Mouse (Mus musculus) limb, embryonic 14.5 days (tissue): ENCODE measurements around the gene Upf1. TPM values are rescaled to one million over a fixed set of nuclear protein-coding genes. Genes with fewer than 3 reads are reported as not detected.
A peak's percentile ranks its signal among the peaks of the same experiment; 100 is the strongest.

Experiments used
- ATAC-seq: fragments of 200-750 bp; cut with Nextera tagmentation; 2 replicates; pipeline ENCODE4 v1.8.0; 2017; ENCODE audit warnings: low read depth, moderate number of reproducible peaks, moderate TSS enrichment; ENCODE audit not compliant: low FRiP score
- DNase-seq: peaks from one replicate; pipeline ENCODE4 v3.0.0-alpha.2; 2015; ENCODE audit warnings: low spot score
- H3K27ac ChIP-seq: fragments of 300-500 bp; sonication (generic); replicated peaks from 2 replicates; pipeline ENCODE4 v1.5.1; 2014; ENCODE audit warnings: low read depth, mild to moderate bottlenecking, low read length, moderate library complexity, mixed read lengths
- H3K27me3 ChIP-seq: fragments of 300-500 bp; sonication (generic); 2 replicates; pipeline ENCODE4 v1.6.1; 2014; ENCODE audit warnings: low read length, mixed read lengths; ENCODE audit not compliant: control insufficient read depth, insufficient read depth
- H3K36me3 ChIP-seq: fragments of 300-500 bp; sonication (generic); 2 replicates; pipeline ENCODE4 v1.6.1; 2014; ENCODE audit warnings: mild to moderate bottlenecking, low read length, moderate library complexity, mixed read lengths; ENCODE audit not compliant: control insufficient read depth, insufficient read depth
- H3K4me1 ChIP-seq: fragments of 300-500 bp; sonication (generic); 2 replicates; pipeline ENCODE4 v1.6.1; 2014; ENCODE audit warnings: antibody characterized with exemption, low read length, mixed read lengths; ENCODE audit not compliant: control insufficient read depth, insufficient read depth
- H3K4me2 ChIP-seq: fragments of 300-500 bp; sonication (generic); replicated peaks from 2 replicates; pipeline ENCODE4 v1.6.1; 2014; ENCODE audit warnings: low read depth, mild to moderate bottlenecking, low read length, moderate library complexity; ENCODE audit not compliant: severe bottlenecking
- H3K4me3 ChIP-seq: fragments of 300-500 bp; sonication (generic); replicated peaks from 2 replicates; pipeline ENCODE4 v1.5.1; 2014; ENCODE audit warnings: low read length
- H3K9ac ChIP-seq: fragments of 300-500 bp; sonication (generic); 2 replicates; pipeline ENCODE4 v1.6.1; 2014; ENCODE audit warnings: mild to moderate bottlenecking, low read depth, low read length, moderate library complexity; ENCODE audit not compliant: severe bottlenecking
- H3K9me3 ChIP-seq: fragments of 300-500 bp; sonication (generic); 2 replicates; pipeline ENCODE4 v1.6.1; 2016; ENCODE audit warnings: low read length; ENCODE audit not compliant: control insufficient read depth
- POLR2A ChIP-seq: fragments of 200-500 bp; IDR thresholded peaks from 2 replicates; pipeline ENCODE4 v1.8.0; 2012; ENCODE audit warnings: inconsistent platforms, mild to moderate bottlenecking, moderate library complexity, borderline replicate concordance; ENCODE audit not compliant: insufficient read depth, insufficient read length; ENCODE audit errors: extremely low read depth
- WGBS: fragments of 180-500 bp; shearing (Covaris S2); extraction: QIAGEN DNeasy Blood & Tissue Kit; methylation state at CpG from one replicate; pipeline ENCODE4 v1.1.7; 2014; 5-methylcytosine and 5-hydroxymethylcytosine counted together
- polyA plus RNA-seq, 2 experiments: library from polyadenylated mRNA; depleted of rRNA in 1 of 2; stranded (reverse) in 1 of 2; unstranded in 1 of 2; fragments of >200 nt; fragmentation: Nextera tagmentation in 1 of 2; extraction: Ambion mirVana in 1 of 2; gene quantifications; 2 replicates each; pipeline versions ENCODE4 v1.2.1 to v1.2.3; 2012 to 2014

The Upf1 gene
- polyA plus RNA-seq, 2 experiments, result 22.3 to 39.0 TPM

DNA sequence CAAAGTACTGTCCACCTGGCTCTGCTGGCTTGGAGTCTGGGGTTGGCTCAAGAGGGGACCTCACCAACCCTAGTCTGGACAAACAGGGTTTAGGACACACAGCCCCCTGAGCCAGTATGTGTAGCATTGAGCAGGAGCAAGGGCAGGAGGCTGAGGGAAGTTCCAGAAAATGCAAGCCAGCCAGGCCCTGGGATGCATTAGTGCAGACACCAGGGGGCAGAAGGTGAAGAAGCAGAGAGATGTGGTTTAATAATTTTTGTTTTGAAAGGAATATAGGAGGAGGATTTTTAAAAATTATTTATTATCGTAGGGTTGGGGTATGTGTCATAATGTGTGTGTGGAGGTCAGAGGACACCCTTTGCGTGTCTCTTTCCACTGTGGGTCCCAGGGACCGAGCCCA is 29.4 kb downstream of the Upf1 start:
- ATAC-seq, result no peak
- Histone ChIP-seq H3K4me1 (no peaks in the 10 kb centered on the region), H3K27ac (no peak overlapping the region), H3K36me3 (peaks cover 26% of the 10 kb centered on the region), H3K9me3 (no peaks in the 10 kb centered on the region), H3K27me3 (no peaks in the 10 kb centered on the region), H3K4me3 (no peak overlapping the region), H3K4me2 (no peak overlapping the region), H3K9ac (no peak overlapping the region)
- 89% methylated on average over 3 of the region's 3 CpGs for WGBS
- DNase-seq, result no peak
- no peak for TF ChIP-seq POLR2A

- TF ChIP-seq POLR2A, result no peak
- no peak overlapping the region for H3K4me3 ChIP-seq
- 81% methylated on average over 5 of the region's 5 CpGs for WGBS
- no peaks in the 10 kb centered on the region for H3K27me3 ChIP-seq
- 0 out of 2 replicates have a peak overlapping the region, but pooled peaks have one; percentile 12 for H3K9ac ChIP-seq
- peaks cover 18% of the 10 kb centered on the region for H3K36me3 ChIP-seq
- no peak overlapping the region; the same call in 1 of the 2 replicates for H3K4me2 ChIP-seq
- no peak overlapping the region for H3K27ac ChIP-seq
- peaks cover 22% of the 10 kb centered on the region for H3K4me1 ChIP-seq
- DNase-seq (no peak), ATAC-seq (no peak)
- H3K9me3 ChIP-seq, result no peaks in the 10 kb centered on the region
Measured at GRCm38 (mm10) chr8:70317872-70318271, 35.2 kb downstream of the Upf1 start.

- 13% methylated on average over 14 of the region's 15 CpGs for WGBS
- Histone ChIP-seq H3K4me2 (peak overlapping the region; percentile 75), H3K9me3 (no peaks in the 10 kb centered on the region), H3K27me3 (no peaks in the 10 kb centered on the region), H3K9ac (peak overlapping the region; percentile 66), H3K27ac (0 out of 2 replicates have a peak overlapping the region, but pooled peaks have one; percentile 19), H3K4me3 (peak overlapping the region; percentile 54), H3K4me1 (peaks cover 22% of the 10 kb centered on the region), H3K36me3 (peaks cover 29% of the 10 kb centered on the region)
- peak; percentile 90 for DNase-seq
- no peak for TF ChIP-seq POLR2A
- peak; percentile 81 for ATAC-seq
Measured at GRCm38 (mm10) chr8:70316511-70317504, 36.3 kb downstream of the Upf1 start.

DNA sequence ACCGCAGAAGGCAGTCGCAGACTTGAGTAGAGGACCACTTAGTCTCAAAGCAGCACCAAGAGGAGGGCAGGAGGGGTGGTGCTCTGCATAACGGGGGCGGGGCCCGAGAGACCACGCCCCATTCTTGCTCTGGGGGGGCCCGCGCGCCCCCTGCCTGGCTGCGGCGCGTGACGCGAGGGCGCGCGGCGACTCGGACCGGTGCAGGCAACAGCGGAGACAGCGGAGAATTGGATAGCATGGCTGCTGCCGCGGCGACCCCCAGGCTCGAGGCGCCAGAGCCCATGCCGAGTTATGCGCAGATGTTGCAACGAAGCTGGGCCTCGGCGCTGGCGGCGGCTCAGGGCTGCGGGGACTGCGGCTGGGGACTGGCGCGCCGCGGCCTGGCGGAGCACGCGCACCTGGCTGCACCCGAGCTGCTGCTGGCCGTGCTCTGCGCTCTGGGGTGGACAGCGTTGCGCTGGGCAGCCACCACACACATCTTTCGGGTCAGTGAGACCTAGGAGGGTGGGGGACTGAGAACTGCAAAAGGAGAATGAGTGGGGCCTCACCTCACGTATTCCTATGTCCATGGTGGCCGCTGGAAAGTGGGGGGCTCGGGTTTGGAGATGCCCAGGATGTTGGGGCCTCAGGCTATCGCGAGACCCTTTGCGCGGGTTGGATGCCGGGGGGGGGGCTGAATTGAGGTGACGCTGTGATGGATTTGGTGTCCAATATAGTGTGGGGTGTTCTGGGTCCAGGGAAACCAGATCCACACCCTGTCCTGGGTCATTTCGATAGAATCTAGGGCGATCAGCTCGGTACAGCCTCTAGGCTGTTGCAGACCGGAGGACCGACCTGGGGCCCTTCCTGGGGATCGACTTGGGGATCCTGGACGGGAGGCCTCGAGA is 37.2 kb downstream of the Upf1 start, which contains the start of gene Cers1:
Gene Cers1 (plus strand): TSS at position 152 of the 887 bp plus-strand sequence.
- 0 out of 2 replicates have a peak, but pooled peaks have one; percentile 34 for TF ChIP-seq POLR2A
- peak; percentile 77 for ATAC-seq
- 4% methylated on average over 57 of the region's 66 CpGs for WGBS

GRCm38 (mm10) chr8:70313399-70313798 is 39.7 kb downstream of the Upf1 start:
- no peak overlapping the region for H3K4me3 ChIP-seq
- 85% methylated on average over 2 of the region's 2 CpGs for WGBS
- peaks cover 55% of the 10 kb centered on the region for H3K36me3 ChIP-seq

More for the DNA sequence above, 37.2 kb downstream of the Upf1 start, which contains the start of gene Cers1:
- Histone ChIP-seq H3K9me3 (no peaks in the 10 kb centered on the region), H3K27me3 (no peaks in the 10 kb centered on the region), H3K9ac (peak within 1 kb of the TSS; percentile 66), H3K4me1 (peaks cover 22% of the 10 kb centered on the region), H3K27ac (peak within 1 kb of the TSS; percentile 73), H3K4me3 (peak within 1 kb of the TSS; percentile 54), H3K4me2 (peak within 1 kb of the TSS; percentile 75), H3K36me3 (peaks cover 38% of the 10 kb centered on the region)
- DNase-seq, result peak; percentile 79

More at GRCm38 (mm10) chr8:70313399-70313798, 39.7 kb downstream of the Upf1 start:
- Histone ChIP-seq H3K9ac (no peak overlapping the region), H3K4me1 (peaks cover 22% of the 10 kb centered on the region), H3K9me3 (no peaks in the 10 kb centered on the region), H3K4me2 (no peak overlapping the region), H3K27ac (no peak overlapping the region), H3K27me3 (no peaks in the 10 kb centered on the region)
- no peak for TF ChIP-seq POLR2A
- ATAC-seq (no peak), DNase-seq (no peak)
